Mouse (Mus musculus) CD4-positive, CD25-positive, alpha-beta regulatory T cell, adult 9 weeks (primary cell): Measurements from ENCODE around the gene Spin4. TPM values are rescaled to one million over a fixed set of nuclear protein-coding genes. Genes with fewer than 3 reads are reported as not detected.

Experiments
- polyA plus RNA-seq: library from polyadenylated mRNA; unstranded; fragments of 100-300 nt; shearing (Covaris generic); gene quantifications from one replicate; pipeline ENCODE4 v1.2.1, GENCODE M21; 2017

Gene Spin4
- 0.38 TPM for polyA plus RNA-seq

DNA sequence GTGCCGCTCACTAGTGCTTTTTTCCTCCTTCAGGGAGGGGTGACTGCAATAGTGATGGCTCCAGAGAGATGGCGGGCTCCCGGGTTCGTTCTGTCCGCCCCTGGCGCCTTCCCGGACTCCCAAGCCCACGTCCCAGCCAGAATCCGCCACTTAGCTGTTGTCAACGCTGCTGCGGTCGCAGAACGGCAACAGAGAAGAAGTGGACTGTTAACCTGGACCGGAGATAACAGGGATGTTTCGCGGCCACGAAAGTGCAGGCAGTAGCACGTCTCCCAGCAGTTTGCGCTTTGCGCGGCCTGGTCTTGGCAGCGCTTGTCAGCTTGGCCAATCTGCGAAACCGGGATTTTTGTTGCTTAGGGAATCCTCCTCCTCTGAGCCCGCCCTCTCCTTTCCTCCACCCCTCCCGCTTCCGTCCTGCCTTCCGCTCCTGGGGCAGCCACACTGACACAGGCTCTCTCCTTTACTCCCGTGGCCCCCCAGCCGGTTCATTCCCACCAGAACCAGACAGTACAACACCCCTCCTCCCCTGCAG is at the start of gene Spin4:
TSS of gene Spin4 (minus strand) at position 322 of the 532 bp plus-strand sequence.

Other genes starting within 250 kb of the Spin4 start
- 0.79 TPM for gene Arhgef9, start 170.2 kb upstream of the Spin4 start, polyA plus RNA-seq